Mouse (Mus musculus) forebrain, embryonic 16.5 days (tissue): Measurements from ENCODE around the gene Gal3st1. TPM values are rescaled to one million over a fixed set of nuclear protein-coding genes. Genes with fewer than 3 reads are reported as not detected.
A peak's percentile ranks its signal among the peaks of the same experiment; 100 is the strongest.

Experiments
- ATAC-seq: fragments of 200-750 bp; cut with Nextera tagmentation; 2 replicates; pipeline ENCODE4 v1.8.0; 2017; ENCODE audit warnings: mild to moderate bottlenecking, moderate library complexity
- H3K27ac ChIP-seq: fragments of 300-500 bp; sonication (generic); 2 replicates; pipeline ENCODE4 v1.5.1; 2014; ENCODE audit warnings: low read length, control low read depth
- H3K27me3 ChIP-seq: fragments of 300-500 bp; sonication (generic); replicated peaks from 2 replicates; pipeline ENCODE4 v1.6.1; 2014; ENCODE audit warnings: low read length; ENCODE audit not compliant: control insufficient read depth, insufficient read depth
- H3K36me3 ChIP-seq: fragments of 300-500 bp; sonication (generic); 2 replicates; pipeline ENCODE4 v1.6.1; 2014; ENCODE audit not compliant: control insufficient read depth, insufficient read depth
- H3K4me1 ChIP-seq: fragments of 300-500 bp; sonication (generic); replicated peaks from 2 replicates; pipeline ENCODE4 v1.6.1; 2014; ENCODE audit warnings: low read length; ENCODE audit not compliant: control insufficient read depth, insufficient read depth
- H3K4me2 ChIP-seq: fragments of 300-500 bp; sonication (generic); 2 replicates; pipeline ENCODE4 v1.6.1; 2014; ENCODE audit warnings: mild to moderate bottlenecking, low read length, control low read depth
- H3K4me3 ChIP-seq: fragments of 300-500 bp; sonication (generic); replicated peaks from 2 replicates; pipeline ENCODE4 v1.5.1; 2014; ENCODE audit warnings: mild to moderate bottlenecking, low read length, control low read depth
- H3K9ac ChIP-seq: fragments of 300-500 bp; sonication (generic); replicated peaks from 2 replicates; pipeline ENCODE4 v1.6.1; 2014; ENCODE audit warnings: low read depth, low read length, control low read depth
- H3K9me3 ChIP-seq: fragments of 300-500 bp; sonication (generic); 2 replicates; pipeline ENCODE4 v1.6.1; 2016; ENCODE audit warnings: low read length; ENCODE audit not compliant: control insufficient read depth
- WGBS: fragments of 180-500 bp; shearing (Covaris S2); extraction: QIAGEN DNeasy Blood & Tissue Kit; methylation state at CpG from one replicate; pipeline ENCODE4 v1.1.7; 2014; 5-methylcytosine and 5-hydroxymethylcytosine counted together
- polyA plus RNA-seq: library from polyadenylated mRNA; unstranded; fragments of >200 nt; fragmentation: Nextera tagmentation; extraction: Ambion mirVana; gene quantifications from 2 replicates; pipeline ENCODE4 v1.2.1, GENCODE M21; 2015

The Gal3st1 gene
- polyA plus RNA-seq, 1 experiment from 2014 or later = 2.6 TPM

GRCm38 (mm10) chr11:4023321-4023720 is 39.9 kb downstream of the Gal3st1 start:
- Histone ChIP-seq H3K9me3 (no peaks in the 10 kb centered on the region), H3K9ac (no peak overlapping the region), H3K27ac (no peak overlapping the region), H3K4me3 (no peak overlapping the region), H3K27me3 (no peaks in the 10 kb centered on the region), H3K4me2 (no peak overlapping the region), H3K36me3 (no peaks in the 10 kb centered on the region), H3K4me1 (no peaks in the 10 kb centered on the region; the same call in 1 of the 2 replicates)
- ATAC-seq = no peak
- 80% methylated on average over 2 of the region's 2 CpGs for WGBS

- Histone ChIP-seq H3K9ac (no peak overlapping the region), H3K9me3 (no peaks in the 10 kb centered on the region), H3K27me3 (no peaks in the 10 kb centered on the region), H3K4me3 (no peak overlapping the region), H3K4me1 (no peaks in the 10 kb centered on the region; the same call in 1 of the 2 replicates), H3K36me3 (no peaks in the 10 kb centered on the region), H3K4me2 (no peak overlapping the region), H3K27ac (no peak overlapping the region; the same call in 1 of the 2 replicates)
- 78% methylated on average over 8 of the region's 8 CpGs for WGBS
- no peak for ATAC-seq
Measured at GRCm38 (mm10) chr11:4027066-4027465, 43.6 kb downstream of the Gal3st1 start.

GRCm38 (mm10) chr11:4027561-4028334 is 44.3 kb downstream of the Gal3st1 start:
- Histone ChIP-seq H3K9me3 (no peaks in the 10 kb centered on the region), H3K4me2 (no peak overlapping the region), H3K27me3 (no peaks in the 10 kb centered on the region), H3K4me1 (no peaks in the 10 kb centered on the region; the same call in 1 of the 2 replicates), H3K36me3 (no peaks in the 10 kb centered on the region), H3K27ac (no peak overlapping the region), H3K4me3 (no peak overlapping the region), H3K9ac (no peak overlapping the region)
- 65% methylated on average over 9 of the region's 9 CpGs for WGBS
- peak; percentile 57; the same call in 1 of the 2 replicates for ATAC-seq

- Histone ChIP-seq H3K9me3 (no peaks in the 10 kb centered on the region), H3K9ac (no peak overlapping the region), H3K4me2 (no peak overlapping the region), H3K27me3 (no peaks in the 10 kb centered on the region), H3K27ac (no peak overlapping the region), H3K4me1 (no peaks in the 10 kb centered on the region; the same call in 1 of the 2 replicates), H3K4me3 (no peak overlapping the region), H3K36me3 (no peaks in the 10 kb centered on the region)
- no peak for ATAC-seq
- WGBS = 69% methylated on average over 4 of the region's 4 CpGs
Measured at GRCm38 (mm10) chr11:4029343-4029742, 45.9 kb downstream of the Gal3st1 start.

GRCm38 (mm10) chr11:4031126-4031941 is 47.9 kb downstream of the Gal3st1 start, which contains the start of gene Sec14l4:
TSS of gene Sec14l4 (plus strand) at chr11:4031462.
- Histone ChIP-seq H3K27me3 (no peaks in the 10 kb centered on the region), H3K4me1 (no peaks in the 10 kb centered on the region; the same call in 1 of the 2 replicates), H3K4me2 (no peak within 1 kb of the TSS), H3K9me3 (no peaks in the 10 kb centered on the region), H3K4me3 (no peak within 1 kb of the TSS), H3K9ac (no peak within 1 kb of the TSS), H3K27ac (no peak within 1 kb of the TSS), H3K36me3 (no peaks in the 10 kb centered on the region)
- no peak for ATAC-seq
- 41% methylated on average over 16 of the region's 16 CpGs for WGBS

GRCm38 (mm10) chr11:4031961-4032360 is 48.5 kb downstream of the Gal3st1 start:
- WGBS = 33% methylated on average over 12 of the region's 12 CpGs
- Histone ChIP-seq H3K27me3 (no peaks in the 10 kb centered on the region), H3K4me2 (no peak overlapping the region), H3K27ac (no peak overlapping the region), H3K9me3 (no peaks in the 10 kb centered on the region), H3K4me3 (no peak overlapping the region), H3K36me3 (no peaks in the 10 kb centered on the region), H3K9ac (no peak overlapping the region), H3K4me1 (no peaks in the 10 kb centered on the region; the same call in 1 of the 2 replicates)
- ATAC-seq = no peak

- ATAC-seq = no peak
- H3K9ac ChIP-seq = no peak overlapping the region
- 74% methylated on average over 7 of the region's 7 CpGs for WGBS
Measured at GRCm38 (mm10) chr11:4033471-4033870, 50.0 kb downstream of the Gal3st1 start.

GRCm38 (mm10) chr11:4034169-4034568 is 50.7 kb downstream of the Gal3st1 start:
- no peak overlapping the region for H3K4me2 ChIP-seq
- 91% methylated on average over 4 of the region's 4 CpGs for WGBS
- H3K27me3 ChIP-seq = no peaks in the 10 kb centered on the region

More at GRCm38 (mm10) chr11:4033471-4033870, 50.0 kb downstream of the Gal3st1 start:
- Histone ChIP-seq H3K4me3 (no peak overlapping the region), H3K4me2 (no peak overlapping the region), H3K27ac (no peak overlapping the region), H3K27me3 (no peaks in the 10 kb centered on the region), H3K36me3 (no peaks in the 10 kb centered on the region), H3K4me1 (no peaks in the 10 kb centered on the region), H3K9me3 (no peaks in the 10 kb centered on the region)

More at GRCm38 (mm10) chr11:4034169-4034568, 50.7 kb downstream of the Gal3st1 start:
- no peaks in the 10 kb centered on the region for H3K36me3 ChIP-seq
- ATAC-seq = no peak
- H3K9me3 ChIP-seq = no peaks in the 10 kb centered on the region
- no peak overlapping the region for H3K9ac ChIP-seq
- H3K27ac ChIP-seq = no peak overlapping the region
- H3K4me3 ChIP-seq = no peak overlapping the region
- no peaks in the 10 kb centered on the region for H3K4me1 ChIP-seq
